Mouse (Mus musculus) 416B (cell line): ENCODE measurements around the gene Ispd.
A peak's percentile ranks its signal among the peaks of the same experiment; 100 is the strongest.

Experiments
- DNase-seq: peaks from one replicate; pipeline ENCODE4 v3.0.0; 2011; ENCODE audit warnings: low read depth

The Ispd gene

GRCm38 (mm10) chr12:36713866-36714662 lies 332.8 kb downstream of the Ispd start:
- DNase-seq = peak; percentile 43

- DNase-seq = no peak
Measured at GRCm38 (mm10) chr12:36717526-36717925, 336.3 kb downstream of the Ispd start.

GRCm38 (mm10) chr12:36718417-36718816 lies 337.2 kb downstream of the Ispd start:
- DNase-seq = no peak

- no peak for DNase-seq
Measured at GRCm38 (mm10) chr12:36719074-36719473, 337.8 kb downstream of the Ispd start.

- no peak for DNase-seq
Measured at GRCm38 (mm10) chr12:36720779-36721178, 339.5 kb downstream of the Ispd start.

GRCm38 (mm10) chr12:36721223-36721622 lies 340.0 kb downstream of the Ispd start:
- DNase-seq = no peak

- no peak for DNase-seq
Measured at GRCm38 (mm10) chr12:36722754-36723153, 341.5 kb downstream of the Ispd start.

- DNase-seq = no peak
Measured at GRCm38 (mm10) chr12:36723302-36723701, 342.1 kb downstream of the Ispd start.

- no peak for DNase-seq
Measured at GRCm38 (mm10) chr12:36724297-36724696, 343.0 kb downstream of the Ispd start.

- DNase-seq = no peak
Measured at GRCm38 (mm10) chr12:36725250-36725649, 344.0 kb downstream of the Ispd start.

GRCm38 (mm10) chr12:36726026-36726425 lies 344.8 kb downstream of the Ispd start:
- DNase-seq = no peak

GRCm38 (mm10) chr12:36733673-36734371 lies 352.6 kb downstream of the Ispd start:
- DNase-seq = no peak
